In genomic region chr3:96546880-96547279, GRCm38 (mm10) we compare ENCODE assay signal across 13 mouse cellular contexts. TPM values are rescaled to one million over a fixed set of nuclear protein-coding genes. Genes with fewer than 3 reads are reported as not detected.
DNase-seq lines count a peak whose midpoint lies in the region; ATAC-seq and TF ChIP-seq lines count a peak whose summit lies in the region.
"Had no signal": no experiment of that assay in that cellular context is flagged by ENCODE, and none has a peak within 500 bp of the region (broad histone marks: within the 10 kb centered on the region; RNA-seq: fewer than 3 reads in every experiment).

No protein-coding gene starts in this region.

- no peak overlapping the region for H3K9ac ChIP-seq in forebrain, embryonic 16.5 days (replicated peaks; ENCODE audit: low read depth, low read length)
- H3K9ac ChIP-seq in hindbrain, embryonic 13.5 days: 0 out of 2 replicates have a peak overlapping the region, but pooled peaks have one; percentile 39
- no peak overlapping the region for H3K9ac ChIP-seq in hindbrain, embryonic 14.5 days
- H3K9ac ChIP-seq in hindbrain, postnatal 0 days (replicated peaks; ENCODE audit: low read length): no peak overlapping the region
- H3K9ac ChIP-seq: liver, embryonic 12.5 days had no signal

- 56% methylated on average over 4 of the region's 4 CpGs for WGBS in forebrain, embryonic 10.5 days
- WGBS in forebrain, embryonic 16.5 days: 36% methylated on average over 4 of the region's 4 CpGs
- WGBS in hindbrain, embryonic 13.5 days: 48% methylated on average over 4 of the region's 4 CpGs
- WGBS in hindbrain, embryonic 14.5 days: 41% methylated on average over 4 of the region's 4 CpGs
- 45% methylated on average over 4 of the region's 4 CpGs for WGBS in hindbrain, postnatal 0 days

- H3K4me3 ChIP-seq in forebrain, embryonic 10.5 days: peak overlapping the region; percentile 16; the same call in 1 of the 2 replicates
- H3K4me3 ChIP-seq in forebrain, embryonic 16.5 days (replicated peaks; ENCODE audit: low read length): no peak overlapping the region
- no peak overlapping the region for H3K4me3 ChIP-seq in hindbrain, embryonic 13.5 days
- no peak overlapping the region for H3K4me3 ChIP-seq in hindbrain, embryonic 14.5 days (replicated peaks; ENCODE audit: low read length)
- no peak overlapping the region for H3K4me3 ChIP-seq in hindbrain, postnatal 0 days (ENCODE audit: low read length)
- H3K4me3 ChIP-seq: liver, embryonic 12.5 days had no signal

- H3K4me1 ChIP-seq in forebrain, embryonic 10.5 days: peaks cover 18% of the 10 kb centered on the region
- H3K4me1 ChIP-seq in forebrain, embryonic 16.5 days (replicated peaks; ENCODE audit: control insufficient read depth, insufficient read depth, low read length): peaks cover 6% of the 10 kb centered on the region; the same call in 1 of the 2 replicates
- no peaks in the 10 kb centered on the region for H3K4me1 ChIP-seq in hindbrain, embryonic 13.5 days (replicated peaks)
- H3K4me1 ChIP-seq in hindbrain, embryonic 14.5 days (replicated peaks; ENCODE audit: control insufficient read depth, insufficient read depth, low read length): no peaks in the 10 kb centered on the region
- no peaks in the 10 kb centered on the region for H3K4me1 ChIP-seq in hindbrain, postnatal 0 days (ENCODE audit: insufficient read depth, low read length)

- no peaks in the 10 kb centered on the region for H3K36me3 ChIP-seq in forebrain, embryonic 10.5 days (replicated peaks)
- H3K36me3 ChIP-seq in forebrain, embryonic 16.5 days (ENCODE audit: control insufficient read depth, insufficient read depth): no peaks in the 10 kb centered on the region
- no peaks in the 10 kb centered on the region for H3K36me3 ChIP-seq in hindbrain, embryonic 13.5 days
- H3K36me3 ChIP-seq in hindbrain, embryonic 14.5 days (replicated peaks; ENCODE audit: control insufficient read depth, insufficient read depth): no peaks in the 10 kb centered on the region
- H3K36me3 ChIP-seq in hindbrain, postnatal 0 days (ENCODE audit: insufficient read depth, low read length): no peaks in the 10 kb centered on the region
- H3K36me3 ChIP-seq: liver, embryonic 12.5 days had no signal

- H3K9me3 ChIP-seq in forebrain, embryonic 10.5 days: no peaks in the 10 kb centered on the region
- no peaks in the 10 kb centered on the region for H3K9me3 ChIP-seq in forebrain, embryonic 16.5 days (ENCODE audit: control insufficient read depth, low read length)
- no peaks in the 10 kb centered on the region for H3K9me3 ChIP-seq in hindbrain, embryonic 13.5 days
- no peaks in the 10 kb centered on the region for H3K9me3 ChIP-seq in hindbrain, embryonic 14.5 days (ENCODE audit: control insufficient read depth, low read length)
- H3K9me3 ChIP-seq in hindbrain, postnatal 0 days (ENCODE audit: low read length): no peaks in the 10 kb centered on the region
- H3K9me3 ChIP-seq: liver, embryonic 12.5 days had no signal

- H3K27me3 ChIP-seq in forebrain, embryonic 10.5 days (ENCODE audit: poor library complexity, severe bottlenecking): peaks cover 31% of the 10 kb centered on the region
- H3K27me3 ChIP-seq in forebrain, embryonic 16.5 days (replicated peaks; ENCODE audit: control insufficient read depth, insufficient read depth, low read length): no peaks in the 10 kb centered on the region
- peaks cover 16% of the 10 kb centered on the region; the same call in 1 of the 2 replicates for H3K27me3 ChIP-seq in hindbrain, embryonic 13.5 days
- H3K27me3 ChIP-seq in hindbrain, embryonic 14.5 days (ENCODE audit: control insufficient read depth, insufficient read depth, low read length): no peaks in the 10 kb centered on the region
- H3K27me3 ChIP-seq in hindbrain, postnatal 0 days (ENCODE audit: insufficient read depth, low read length): no peaks in the 10 kb centered on the region

- no peak overlapping the region for H3K4me2 ChIP-seq in forebrain, embryonic 16.5 days (ENCODE audit: low read length)
- H3K4me2 ChIP-seq in hindbrain, embryonic 13.5 days: no peak overlapping the region
- H3K4me2 ChIP-seq in hindbrain, embryonic 14.5 days (replicated peaks): no peak overlapping the region
- H3K4me2 ChIP-seq in hindbrain, postnatal 0 days (ENCODE audit: low read depth, low read length): 0 out of 2 replicates have a peak overlapping the region, but pooled peaks have one; percentile 8

- no peak overlapping the region for H3K27ac ChIP-seq in forebrain, embryonic 10.5 days
- no peak overlapping the region for H3K27ac ChIP-seq in forebrain, embryonic 16.5 days (ENCODE audit: low read length)
- no peak overlapping the region for H3K27ac ChIP-seq in hindbrain, embryonic 13.5 days
- no peak overlapping the region for H3K27ac ChIP-seq in hindbrain, embryonic 14.5 days
- H3K27ac ChIP-seq in hindbrain, postnatal 0 days: no peak overlapping the region
- H3K27ac ChIP-seq: liver, embryonic 12.5 days had no signal

- no peak for ATAC-seq in forebrain, embryonic 16.5 days
- no peak for ATAC-seq in hindbrain, embryonic 13.5 days (ENCODE audit: low FRiP score)
- ATAC-seq in hindbrain, embryonic 14.5 days (ENCODE audit: low FRiP score): no peak
- ATAC-seq in hindbrain, postnatal 0 days: no peak; the same call in 1 of the 2 replicates
- no peak for ATAC-seq in activated CD4-positive, CD25-positive, alpha-beta regulatory T cell, adult 4 months
- ATAC-seq: liver, embryonic 12.5 days had no signal

- no peak for TF ChIP-seq CTCF in hindbrain, postnatal 0 days (IDR thresholded peaks at IDR 0.05; ENCODE audit: low read depth)

- DNase-seq in forebrain, embryonic 10.5 days (ENCODE audit: extremely low spot score, low spot score): no peak
- DNase-seq in hindbrain, embryonic 14.5 days (ENCODE audit: low spot score): no peak
- DNase-seq in MN1 (ENCODE audit: low spot score): peak; percentile 90
- no peak for DNase-seq in hindbrain, postnatal 0 days (ENCODE audit: low spot score)
- no peak for DNase-seq in gastrocnemius, postnatal 4 days (ENCODE audit: low spot score in 2 of 2)

RNA-seq across cellular contexts. Expression of gene Txnip, which starts 10.9 kb away (rescaled TPM):
- polyA plus RNA-seq in forebrain, embryonic 10.5 days (2016; fragmentation: Nextera tagmentation; extraction: Ambion mirVana): 26.8 and 27.9 TPM in 2 replicates
- polyA plus RNA-seq in forebrain, embryonic 16.5 days (2015; fragmentation: Nextera tagmentation; extraction: Ambion mirVana): 63.4 and 75.9 TPM in 2 replicates
- 60.5 and 67.6 TPM in 2 replicates for polyA plus RNA-seq in hindbrain, embryonic 13.5 days (2015; fragmentation: Nextera tagmentation; extraction: Ambion mirVana)
- polyA plus RNA-seq in hindbrain, embryonic 14.5 days (2014; fragmentation: Nextera tagmentation; extraction: Ambion mirVana): 53.2 and 71.4 TPM in 2 replicates
- 192 and 222 TPM in 2 replicates for total RNA-seq in hindbrain, postnatal 0 days (2014; rRNA removed)
- 133 and 148 TPM in 2 replicates for polyA plus RNA-seq in hindbrain, postnatal 0 days (2015; fragmentation: Nextera tagmentation; extraction: Ambion mirVana)
- total RNA-seq in gastrocnemius, postnatal 4 days (2021): 100 to 1,000 TPM; 318 to 360 TPM
- polyA plus RNA-seq in activated CD4-positive, CD25-positive, alpha-beta regulatory T cell, adult 4 months (2017; shearing (Covaris generic)): 100 to 1,000 TPM; 276 to 326 TPM

RNA-seq across cellular contexts. Expression of gene Hfe2, which starts 21.9 kb away (rescaled TPM):
- 1.6 and 1.8 TPM in 2 replicates for polyA plus RNA-seq in forebrain, embryonic 10.5 days (2016; fragmentation: Nextera tagmentation; extraction: Ambion mirVana)
- polyA plus RNA-seq in forebrain, embryonic 16.5 days (2015; fragmentation: Nextera tagmentation; extraction: Ambion mirVana): 0.66 and 1.1 TPM in 2 replicates
- 0.89 and 0.92 TPM in 2 replicates for polyA plus RNA-seq in hindbrain, embryonic 13.5 days (2015; fragmentation: Nextera tagmentation; extraction: Ambion mirVana)
- polyA plus RNA-seq in hindbrain, embryonic 14.5 days (2014; fragmentation: Nextera tagmentation; extraction: Ambion mirVana): 1.9 and 2.1 TPM in 2 replicates
- 0.78 and 1.9 TPM in 2 replicates for total RNA-seq in hindbrain, postnatal 0 days (2014; rRNA removed)
- 2.1 and 2.5 TPM in 2 replicates for polyA plus RNA-seq in hindbrain, postnatal 0 days (2015; fragmentation: Nextera tagmentation; extraction: Ambion mirVana)
- total RNA-seq in gastrocnemius, postnatal 4 days (2021): 100 to 1,000 TPM; 283 to 297 TPM
- polyA plus RNA-seq in activated CD4-positive, CD25-positive, alpha-beta regulatory T cell, adult 4 months (2017; shearing (Covaris generic)): not detected
- total RNA-seq: megakaryocyte-erythroid progenitor cell, adult 5-6 weeks had no signal

RNA-seq across cellular contexts. Expression of gene Gm16253, which starts 29.9 kb away (rescaled TPM):
- polyA plus RNA-seq in forebrain, embryonic 10.5 days (2016; fragmentation: Nextera tagmentation; extraction: Ambion mirVana): 0.66 and 1.6 TPM in 2 replicates
- 1.6 and 1.8 TPM in 2 replicates for polyA plus RNA-seq in forebrain, embryonic 16.5 days (2015; fragmentation: Nextera tagmentation; extraction: Ambion mirVana)
- 1.2 and 1.6 TPM in 2 replicates for polyA plus RNA-seq in hindbrain, embryonic 13.5 days (2015; fragmentation: Nextera tagmentation; extraction: Ambion mirVana)
- 0.39 TPM in 1 of 2 replicates, not detected in the other for polyA plus RNA-seq in hindbrain, embryonic 14.5 days (2014; fragmentation: Nextera tagmentation; extraction: Ambion mirVana)
- not detected in 2 replicates for total RNA-seq in hindbrain, postnatal 0 days (2014; rRNA removed)
- polyA plus RNA-seq in hindbrain, postnatal 0 days (2015; fragmentation: Nextera tagmentation; extraction: Ambion mirVana): 0.48 and 0.96 TPM in 2 replicates
- 1 to 10 TPM; 1.5 TPM for total RNA-seq in gastrocnemius, postnatal 4 days (2021)
- not detected for polyA plus RNA-seq in activated CD4-positive, CD25-positive, alpha-beta regulatory T cell, adult 4 months (2017; shearing (Covaris generic))
- total RNA-seq: megakaryocyte-erythroid progenitor cell, adult 5-6 weeks had no signal
- polyA plus RNA-seq: kidney, adult 2 months; large intestine, adult 2 months; testis, adult 2 months had no signal

RNA-seq across cellular contexts. Expression of gene Polr3gl, which starts 47.1 kb away (rescaled TPM):
- polyA plus RNA-seq in forebrain, embryonic 10.5 days (2016; fragmentation: Nextera tagmentation; extraction: Ambion mirVana): 23.8 and 27.3 TPM in 2 replicates
- polyA plus RNA-seq in forebrain, embryonic 16.5 days (2015; fragmentation: Nextera tagmentation; extraction: Ambion mirVana): 38.7 and 43.1 TPM in 2 replicates
- 38.3 and 39.3 TPM in 2 replicates for polyA plus RNA-seq in hindbrain, embryonic 13.5 days (2015; fragmentation: Nextera tagmentation; extraction: Ambion mirVana)
- polyA plus RNA-seq in hindbrain, embryonic 14.5 days (2014; fragmentation: Nextera tagmentation; extraction: Ambion mirVana): 11.0 and 18.5 TPM in 2 replicates
- total RNA-seq in hindbrain, postnatal 0 days (2014; rRNA removed): 10.7 and 11.2 TPM in 2 replicates
- 31.9 and 32.9 TPM in 2 replicates for polyA plus RNA-seq in hindbrain, postnatal 0 days (2015; fragmentation: Nextera tagmentation; extraction: Ambion mirVana)
- total RNA-seq in gastrocnemius, postnatal 4 days (2021): 10 to 100 TPM; 32.4 to 34.2 TPM
- 10 to 100 TPM; 25.1 to 35.6 TPM for polyA plus RNA-seq in activated CD4-positive, CD25-positive, alpha-beta regulatory T cell, adult 4 months (2017; shearing (Covaris generic))

RNA-seq across cellular contexts. Expression of gene Ankrd34a, which starts 49.6 kb away (rescaled TPM):
- 1.2 TPM in 2 replicates for polyA plus RNA-seq in forebrain, embryonic 10.5 days (2016; fragmentation: Nextera tagmentation; extraction: Ambion mirVana)
- polyA plus RNA-seq in forebrain, embryonic 16.5 days (2015; fragmentation: Nextera tagmentation; extraction: Ambion mirVana): 16.2 and 21.9 TPM in 2 replicates
- polyA plus RNA-seq in hindbrain, embryonic 13.5 days (2015; fragmentation: Nextera tagmentation; extraction: Ambion mirVana): 9.7 and 10.5 TPM in 2 replicates
- 17.5 and 22.3 TPM in 2 replicates for polyA plus RNA-seq in hindbrain, embryonic 14.5 days (2014; fragmentation: Nextera tagmentation; extraction: Ambion mirVana)
- 26.4 and 29.6 TPM in 2 replicates for total RNA-seq in hindbrain, postnatal 0 days (2014; rRNA removed)
- polyA plus RNA-seq in hindbrain, postnatal 0 days (2015; fragmentation: Nextera tagmentation; extraction: Ambion mirVana): 14.2 and 15.3 TPM in 2 replicates
- total RNA-seq in gastrocnemius, postnatal 4 days (2021): 1 to 10 TPM; 1.9 TPM
- polyA plus RNA-seq in activated CD4-positive, CD25-positive, alpha-beta regulatory T cell, adult 4 months (2017; shearing (Covaris generic)): not detected
- total RNA-seq: megakaryocyte-erythroid progenitor cell, adult 5-6 weeks had no signal
